Mouse (Mus musculus) lung, postnatal 0 days (tissue): Measurements from ENCODE around the gene Slc9a6.

Experiments
- CTCF ChIP-seq: IDR thresholded peaks from 2 replicates; pipeline ENCODE4 v1.5.1; 2016; ENCODE audit warnings: antibody characterized with exemption, mild to moderate bottlenecking
- EP300 ChIP-seq: IDR thresholded peaks from 2 replicates; pipeline ENCODE4 v1.6.1; 2016; ENCODE audit warnings: antibody characterized with exemption, mild to moderate bottlenecking, control low read depth

DNA sequence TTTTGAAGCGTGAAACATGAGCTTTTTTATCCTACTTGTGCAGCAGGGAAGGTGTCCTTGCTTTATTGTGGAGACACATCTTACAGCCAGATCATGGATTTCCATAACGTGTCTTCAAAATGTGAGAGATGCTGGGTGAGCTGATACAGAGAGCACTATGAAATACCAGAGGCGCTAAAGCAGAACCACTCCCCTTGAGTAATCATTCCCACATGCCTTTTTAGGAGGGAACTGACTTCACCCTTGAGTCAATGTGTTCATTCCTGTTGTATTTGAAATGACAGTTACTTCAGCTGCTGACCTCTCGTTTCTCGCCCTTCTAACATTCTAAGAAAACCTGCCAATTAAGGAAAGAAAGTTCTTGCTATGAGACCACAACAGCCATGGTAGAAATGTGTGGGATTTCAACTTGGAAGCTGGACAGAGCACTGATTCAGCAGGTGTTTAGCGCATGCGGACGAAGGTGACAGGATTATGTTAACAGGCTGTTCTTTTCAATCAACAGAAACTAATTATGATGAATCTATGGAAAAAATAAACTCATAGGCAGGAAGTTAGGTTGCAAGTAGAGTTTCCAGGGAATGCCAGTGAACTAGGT, 94.5 kb downstream of the Slc9a6 start:
- no peak for TF ChIP-seq CTCF
- TF ChIP-seq EP300, result peak; percentile 39; the same call in 1 of the 2 replicates
